Mouse (Mus musculus) CH12.LX (cell line): ENCODE results near the gene Tln2.

Experiments
- CTCF ChIP-seq, 2 experiments: IDR thresholded peaks in 1 of 2; conservative IDR thresholded peaks in 1 of 2; 2 replicates each; pipeline ENCODE4 v1.5.1; 2011 to 2012; ENCODE audit warnings: low read depth in 2 of 2, low read length in 2 of 2, improper control_type of control experiment in 1 of 2, inconsistent platforms in 1 of 2, mild to moderate bottlenecking in 1 of 2, moderate library complexity in 1 of 2
- ELF1 ChIP-seq: IDR thresholded peaks from 2 replicates; pipeline ENCODE4 v1.6.1; 2014; ENCODE audit warnings: low read depth, mild to moderate bottlenecking, inconsistent platforms, low read length, improper control_type of control experiment
- MAX ChIP-seq: IDR thresholded peaks from 2 replicates; pipeline ENCODE4 v1.6.1; 2011; ENCODE audit warnings: low read length, improper control_type of control experiment

GRCm38 (mm10) chr9:67348983-67349382 is 210.5 kb downstream of the Tln2 start:
- TF ChIP-seq CTCF (conservative IDR thresholded peaks at IDR 0.05 in 1 of 2, IDR thresholded peaks at IDR 0.05 in 1 of 2; ENCODE audit: low read depth in 2 of 2, low read length in 2 of 2) (no peak), ELF1 (no peak), MAX (no peak)
